Comparison of ENCODE assay signal across 10 mouse cellular contexts in the genomic region with DNA sequence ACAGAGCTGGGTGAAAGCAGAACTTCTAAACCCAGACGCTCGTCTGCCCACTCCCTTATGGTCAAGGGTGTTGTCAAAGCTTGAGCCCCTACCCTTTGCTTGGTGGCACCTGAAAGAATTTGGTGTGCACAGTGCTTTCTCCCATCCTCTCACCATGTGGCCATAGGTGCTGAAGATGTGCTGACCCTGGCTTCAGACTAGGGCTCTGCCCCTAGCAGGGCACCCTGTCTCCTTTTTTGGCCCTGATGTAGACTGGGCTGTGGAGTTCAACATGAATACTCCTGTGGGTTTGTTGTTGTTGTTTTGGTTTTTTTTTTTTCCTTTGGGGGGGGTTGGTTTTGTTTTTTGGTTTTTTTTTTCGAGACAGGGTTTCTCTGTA. TPM values are rescaled to one million over a fixed set of nuclear protein-coding genes. Genes with fewer than 3 reads are reported as not detected.
A peak's percentile ranks its signal among the peaks of the same experiment; 100 is the strongest.
DNase-seq lines count a peak whose midpoint lies in the region; ATAC-seq and TF ChIP-seq lines count a peak whose summit lies in the region.
"Had no signal": no experiment of that assay in that cellular context is flagged by ENCODE, and none has a peak within 500 bp of the region (broad histone marks: within the 10 kb centered on the region; RNA-seq: fewer than 3 reads in every experiment).

No protein-coding gene starts in this region.

- peaks cover 33% of the 10 kb centered on the region for H3K36me3 ChIP-seq in hindbrain, postnatal 0 days (ENCODE audit: insufficient read depth, low read length)
- peaks cover 21% of the 10 kb centered on the region for H3K36me3 ChIP-seq in midbrain, postnatal 0 days (ENCODE audit: insufficient read depth, low read length)

- peak in 1 of 2 experiments; percentile 15 for DNase-seq in left cerebral cortex, adult 2 months (ENCODE audit: extremely low spot score in 1 of 2, low spot score in 2 of 2)
- DNase-seq in left cerebral cortex, postnatal 4 days: no peak
- DNase-seq in hindbrain, postnatal 0 days (ENCODE audit: low spot score): no peak
- no peak for DNase-seq in midbrain, postnatal 0 days (ENCODE audit: low spot score)
- no peak for DNase-seq in urinary bladder, postnatal 36 days (ENCODE audit: low spot score in 2 of 2)
- DNase-seq in kidney, postnatal 14 days: no peak
- no peak for DNase-seq in thymus, postnatal 25 days

- TF ChIP-seq CTCF in left cerebral cortex, adult 2 months (IDR thresholded peaks at IDR 0.05): no peak
- TF ChIP-seq CTCF in hindbrain, postnatal 0 days (IDR thresholded peaks at IDR 0.05; ENCODE audit: low read depth): no peak
- no peak for TF ChIP-seq CTCF in midbrain, postnatal 0 days (IDR thresholded peaks at IDR 0.05)

- no peak overlapping the region for H3K4me3 ChIP-seq in left cerebral cortex, adult 2 months
- no peak overlapping the region for H3K4me3 ChIP-seq in hindbrain, postnatal 0 days (ENCODE audit: low read length)
- H3K4me3 ChIP-seq in midbrain, postnatal 0 days (ENCODE audit: low read depth, low read length): no peak overlapping the region

- intact Hi-C loops in left cerebral cortex, adult 2 months (cut with DNase I): no loop called here
- intact Hi-C loops in left cerebral cortex, postnatal 4 days (cut with DNase I): no loop called here

- H3K27ac ChIP-seq in left cerebral cortex, adult 2 months: peak overlapping the region; percentile 5; the same call in 1 of the 2 replicates
- peak overlapping the region; percentile 15; the same call in 1 of the 2 replicates for H3K27ac ChIP-seq in hindbrain, postnatal 0 days
- H3K27ac ChIP-seq in midbrain, postnatal 0 days (ENCODE audit: low read depth, low read length): no peak overlapping the region

- H3K27me3 ChIP-seq in hindbrain, postnatal 0 days (ENCODE audit: insufficient read depth, low read length): no peaks in the 10 kb centered on the region
- H3K27me3 ChIP-seq in midbrain, postnatal 0 days (ENCODE audit: insufficient read depth, low read length): no peaks in the 10 kb centered on the region

- H3K9ac ChIP-seq in hindbrain, postnatal 0 days (replicated peaks; ENCODE audit: low read length): no peak overlapping the region
- peak overlapping the region; percentile 39; the same call in 1 of the 2 replicates for H3K9ac ChIP-seq in midbrain, postnatal 0 days (replicated peaks; ENCODE audit: low read length, poor library complexity, severe bottlenecking)

- peak; percentile 27 for ATAC-seq in erythroblast, adult 5-6 weeks (replicated peaks; ENCODE audit: low FRiP score, poor library complexity, severe bottlenecking)
- ATAC-seq in hindbrain, postnatal 0 days: no peak; the same call in none of the 2 replicates
- ATAC-seq in midbrain, postnatal 0 days (ENCODE audit: low FRiP score): peak; percentile 28; the same call in 1 of the 2 replicates

- 16% methylated on average over 3 of the region's 3 CpGs for WGBS in hindbrain, postnatal 0 days
- 13% methylated on average over 3 of the region's 3 CpGs for WGBS in midbrain, postnatal 0 days

- peaks cover 7% of the 10 kb centered on the region for H3K9me3 ChIP-seq in hindbrain, postnatal 0 days (ENCODE audit: low read length)
- H3K9me3 ChIP-seq in midbrain, postnatal 0 days (ENCODE audit: low read length): 0 out of 2 replicates have a peak, but pooled peaks cover under 1% of the 10 kb centered on the region

- H3K4me2 ChIP-seq in hindbrain, postnatal 0 days (ENCODE audit: low read depth, low read length): no peak overlapping the region
- no peak overlapping the region for H3K4me2 ChIP-seq in midbrain, postnatal 0 days (ENCODE audit: low read depth, low read length, poor library complexity, severe bottlenecking)

- H3K4me1 ChIP-seq in hindbrain, postnatal 0 days (ENCODE audit: insufficient read depth, low read length): no peaks in the 10 kb centered on the region
- H3K4me1 ChIP-seq in midbrain, postnatal 0 days (ENCODE audit: insufficient read depth, low read length): no peaks in the 10 kb centered on the region

RNA-seq across cellular contexts. Expression of a gene that starts 0.6 kb away (rescaled TPM):
- 10 to 100 TPM; 55.0 to 55.5 TPM for total RNA-seq in left cerebral cortex, adult 2 months (2021)
- 10 to 100 TPM; 68.3 to 70.1 TPM for total RNA-seq in left cerebral cortex, postnatal 4 days (2021)
- total RNA-seq in erythroblast, adult 5-6 weeks (2015; ENCODE audit: low replicate concordance): 11.3 and 15.8 TPM in 2 replicates
- 12.8 and 16.5 TPM in 2 replicates for total RNA-seq in erythroblast, adult 5-6 weeks (2017; ENCODE audit: low replicate concordance)
- total RNA-seq in hindbrain, postnatal 0 days (2014; rRNA removed): 46.3 and 62.7 TPM in 2 replicates
- polyA plus RNA-seq in hindbrain, postnatal 0 days (2015; fragmentation: Nextera tagmentation; extraction: Ambion mirVana): 37.9 and 38.8 TPM in 2 replicates
- 47.6 and 49.4 TPM in 2 replicates for total RNA-seq in midbrain, postnatal 0 days (2014; rRNA removed)
- 36.4 and 39.4 TPM in 2 replicates for polyA plus RNA-seq in midbrain, postnatal 0 days (2015; fragmentation: Nextera tagmentation; extraction: Ambion mirVana)

RNA-seq across cellular contexts. Expression of a gene that starts 11.5 kb away (rescaled TPM):
- 100 to 1,000 TPM; 373 to 377 TPM for total RNA-seq in left cerebral cortex, adult 2 months (2021)
- total RNA-seq in left cerebral cortex, postnatal 4 days (2021): 1,000 to 10,000 TPM; 2,432 to 2,471 TPM
- total RNA-seq in erythroblast, adult 5-6 weeks (2015; ENCODE audit: low replicate concordance): 3.8 TPM in 1 of 2 replicates, not detected in the other
- total RNA-seq in erythroblast, adult 5-6 weeks (2017; ENCODE audit: low replicate concordance): not detected in 2 replicates
- total RNA-seq in hindbrain, postnatal 0 days (2014; rRNA removed): 3,792 and 3,923 TPM in 2 replicates
- 1,431 and 1,610 TPM in 2 replicates for polyA plus RNA-seq in hindbrain, postnatal 0 days (2015; fragmentation: Nextera tagmentation; extraction: Ambion mirVana)
- total RNA-seq in midbrain, postnatal 0 days (2014; rRNA removed): 3,827 and 3,963 TPM in 2 replicates
- 1,921 and 2,058 TPM in 2 replicates for polyA plus RNA-seq in midbrain, postnatal 0 days (2015; fragmentation: Nextera tagmentation; extraction: Ambion mirVana)

RNA-seq across cellular contexts. Expression of a gene that starts 15.9 kb away (rescaled TPM):
- under 1 TPM; 0.18 to 0.19 TPM for total RNA-seq in left cerebral cortex, adult 2 months (2021)
- not detected for total RNA-seq in left cerebral cortex, postnatal 4 days (2021)
- total RNA-seq in erythroblast, adult 5-6 weeks (2015; ENCODE audit: low replicate concordance): not detected in 2 replicates
- total RNA-seq in erythroblast, adult 5-6 weeks (2017; ENCODE audit: low replicate concordance): not detected in 2 replicates
- total RNA-seq in hindbrain, postnatal 0 days (2014; rRNA removed): not detected in 2 replicates
- polyA plus RNA-seq in hindbrain, postnatal 0 days (2015; fragmentation: Nextera tagmentation; extraction: Ambion mirVana): 0.05 and 0.08 TPM in 2 replicates
- total RNA-seq in midbrain, postnatal 0 days (2014; rRNA removed): 0.22 TPM in 1 of 2 replicates, not detected in the other
- 0.09 TPM in 1 of 2 replicates, not detected in the other for polyA plus RNA-seq in midbrain, postnatal 0 days (2015; fragmentation: Nextera tagmentation; extraction: Ambion mirVana)
- total RNA-seq: adrenal gland, postnatal 36 days; left cerebral cortex, adult 8-10 months had no signal

RNA-seq across cellular contexts. Expression of a gene that starts 49.2 kb away (rescaled TPM):
- 100 to 1,000 TPM; 586 to 610 TPM for total RNA-seq in left cerebral cortex, adult 2 months (2021)
- 100 to 1,000 TPM; 334 to 346 TPM for total RNA-seq in left cerebral cortex, postnatal 4 days (2021)
- 25.3 and 45.0 TPM in 2 replicates for total RNA-seq in erythroblast, adult 5-6 weeks (2015; ENCODE audit: low replicate concordance)
- total RNA-seq in erythroblast, adult 5-6 weeks (2017; ENCODE audit: low replicate concordance): 19.5 and 29.4 TPM in 2 replicates
- 540 and 551 TPM in 2 replicates for total RNA-seq in hindbrain, postnatal 0 days (2014; rRNA removed)
- polyA plus RNA-seq in hindbrain, postnatal 0 days (2015; fragmentation: Nextera tagmentation; extraction: Ambion mirVana): 407 and 411 TPM in 2 replicates
- total RNA-seq in midbrain, postnatal 0 days (2014; rRNA removed): 538 and 541 TPM in 2 replicates
- 413 and 416 TPM in 2 replicates for polyA plus RNA-seq in midbrain, postnatal 0 days (2015; fragmentation: Nextera tagmentation; extraction: Ambion mirVana)

RNA-seq across cellular contexts. Expression of a gene that starts 54.9 kb away (rescaled TPM):
- 10 to 100 TPM; 26.3 to 31.1 TPM for total RNA-seq in left cerebral cortex, adult 2 months (2021)
- 10 to 100 TPM; 48.3 to 56.9 TPM for total RNA-seq in left cerebral cortex, postnatal 4 days (2021)
- 6.1 and 10.4 TPM in 2 replicates for total RNA-seq in erythroblast, adult 5-6 weeks (2015; ENCODE audit: low replicate concordance)
- 2.6 and 6.7 TPM in 2 replicates for total RNA-seq in erythroblast, adult 5-6 weeks (2017; ENCODE audit: low replicate concordance)
- total RNA-seq in hindbrain, postnatal 0 days (2014; rRNA removed): 16.6 and 26.7 TPM in 2 replicates
- polyA plus RNA-seq in hindbrain, postnatal 0 days (2015; fragmentation: Nextera tagmentation; extraction: Ambion mirVana): 45.6 and 49.6 TPM in 2 replicates
- total RNA-seq in midbrain, postnatal 0 days (2014; rRNA removed): 15.0 and 22.1 TPM in 2 replicates
- 40.8 and 43.5 TPM in 2 replicates for polyA plus RNA-seq in midbrain, postnatal 0 days (2015; fragmentation: Nextera tagmentation; extraction: Ambion mirVana)

Comparison
In these comparisons a context has a peak if more than half of its experiments do, and no peak if none do; other contexts are left out.
1. RNA of a gene that starts 11.5 kb away (total RNA-seq): 3,827 to 3,963 TPM in midbrain, postnatal 0 days, 3,792 to 3,923 TPM in hindbrain, postnatal 0 days, 2,432 to 2,471 TPM in left cerebral cortex, postnatal 4 days and 373 to 377 TPM in left cerebral cortex, adult 2 months; 3.8 TPM in erythroblast, adult 5-6 weeks; every median in the first group is over 10 times any median in the second.